Mouse (Mus musculus) kidney, embryonic 15.5 days (tissue): ENCODE measurements around the gene Ntf3. TPM values are rescaled to one million over a fixed set of nuclear protein-coding genes. Genes with fewer than 3 reads are reported as not detected.
A peak's percentile ranks its signal among the peaks of the same experiment; 100 is the strongest.

Experiments
- ATAC-seq: fragments of 200-750 bp; cut with Nextera tagmentation; replicated peaks from 2 replicates; pipeline ENCODE4 v1.8.0; 2017; ENCODE audit warnings: moderate TSS enrichment; ENCODE audit not compliant: low FRiP score
- H3K27ac ChIP-seq: fragments of 300-500 bp; sonication (generic); 2 replicates; pipeline ENCODE4 v1.5.1; 2015; ENCODE audit warnings: mild to moderate bottlenecking, inconsistent platforms
- H3K27me3 ChIP-seq: fragments of 300-500 bp; sonication (generic); 2 replicates; pipeline ENCODE4 v1.6.1; 2015; ENCODE audit warnings: inconsistent platforms
- H3K36me3 ChIP-seq: fragments of 300-500 bp; sonication (generic); 2 replicates; pipeline ENCODE4 v1.6.1; 2015; ENCODE audit warnings: inconsistent platforms
- H3K4me1 ChIP-seq: fragments of 300-500 bp; sonication (generic); 2 replicates; pipeline ENCODE4 v1.6.1; 2015; ENCODE audit warnings: inconsistent platforms
- H3K4me2 ChIP-seq: fragments of 300-500 bp; sonication (generic); 2 replicates; pipeline ENCODE4 v1.6.1; 2015; ENCODE audit warnings: moderate library complexity, mild to moderate bottlenecking, inconsistent platforms
- H3K4me3 ChIP-seq: fragments of 300-500 bp; sonication (generic); replicated peaks from 2 replicates; pipeline ENCODE4 v1.5.1; 2015; ENCODE audit warnings: mild to moderate bottlenecking, inconsistent platforms
- H3K9ac ChIP-seq: fragments of 300-500 bp; sonication (generic); 2 replicates; pipeline ENCODE4 v1.6.1; 2015; ENCODE audit warnings: mild to moderate bottlenecking, inconsistent platforms
- H3K9me3 ChIP-seq: fragments of 300-500 bp; sonication (generic); replicated peaks from 2 replicates; pipeline ENCODE4 v1.6.1; 2016; ENCODE audit warnings: inconsistent platforms
- WGBS: fragments of 180-500 bp; shearing (Covaris S2); methylation state at CpG from one replicate; pipeline ENCODE4 v1.1.7; 2015; ENCODE audit warnings: mixed read lengths; 5-methylcytosine and 5-hydroxymethylcytosine counted together
- polyA plus RNA-seq: library from polyadenylated mRNA; unstranded; fragments of >200 nt; fragmentation: Nextera tagmentation; extraction: Ambion mirVana; gene quantifications from 2 replicates; pipeline ENCODE4 v1.2.1, GENCODE M21; 2015

Ntf3 gene
- polyA plus RNA-seq, 1 experiment from 2014 or later, result 16.2 TPM

- Histone ChIP-seq H3K36me3 (0 out of 2 replicates have a peak, but pooled peaks cover 4% of the 10 kb centered on the region), H3K9me3 (no peaks in the 10 kb centered on the region), H3K9ac (no peak overlapping the region), H3K27ac (no peak overlapping the region), H3K4me2 (no peak overlapping the region), H3K27me3 (no peaks in the 10 kb centered on the region), H3K4me3 (no peak overlapping the region), H3K4me1 (peaks cover 48% of the 10 kb centered on the region)
- WGBS, result 85% methylated on average over 2 of the region's 2 CpGs
- ATAC-seq, result no peak
Observed at GRCm38 (mm10) chr6:126155928-126156327, 10.8 kb downstream of the Ntf3 start.

- Histone ChIP-seq H3K4me1 (peaks cover 34% of the 10 kb centered on the region), H3K4me2 (no peak overlapping the region), H3K36me3 (0 out of 2 replicates have a peak, but pooled peaks cover 4% of the 10 kb centered on the region), H3K9ac (no peak overlapping the region), H3K27me3 (no peaks in the 10 kb centered on the region), H3K27ac (no peak overlapping the region), H3K4me3 (no peak overlapping the region), H3K9me3 (no peaks in the 10 kb centered on the region)
- peak; percentile 56 for ATAC-seq
- 35% methylated on average over 8 of the region's 8 CpGs for WGBS
Observed at GRCm38 (mm10) chr6:126154372-126154982, 12.2 kb downstream of the Ntf3 start.

- Histone ChIP-seq H3K4me3 (no peak overlapping the region), H3K9ac (no peak overlapping the region), H3K36me3 (0 out of 2 replicates have a peak, but pooled peaks cover 4% of the 10 kb centered on the region), H3K9me3 (no peaks in the 10 kb centered on the region), H3K4me2 (no peak overlapping the region), H3K27me3 (no peaks in the 10 kb centered on the region), H3K4me1 (peaks cover 29% of the 10 kb centered on the region), H3K27ac (no peak overlapping the region)
- no peak for ATAC-seq
- WGBS, result 74% methylated on average over 2 of the region's 2 CpGs
Observed at GRCm38 (mm10) chr6:126153154-126153553, 13.6 kb downstream of the Ntf3 start.

GRCm38 (mm10) chr6:126143659-126144058 is 23.1 kb downstream of the Ntf3 start:
- ATAC-seq, result 0 out of 2 replicates have a peak, but pooled peaks have one; percentile 46
- H3K4me1 ChIP-seq, result peaks cover 48% of the 10 kb centered on the region
- 21% methylated on average over 5 of the region's 5 CpGs for WGBS
- no peaks in the 10 kb centered on the region for H3K9me3 ChIP-seq
- no peak overlapping the region for H3K27ac ChIP-seq
- H3K36me3 ChIP-seq, result peaks cover 5% of the 10 kb centered on the region; the same call in 1 of the 2 replicates
- no peak overlapping the region for H3K9ac ChIP-seq
- H3K4me3 ChIP-seq, result no peak overlapping the region
- no peak overlapping the region for H3K4me2 ChIP-seq
- H3K27me3 ChIP-seq, result no peaks in the 10 kb centered on the region

GRCm38 (mm10) chr6:126142741-126143140 is 24.0 kb downstream of the Ntf3 start:
- WGBS, result 47% methylated on average over 3 of the region's 3 CpGs
- H3K27ac ChIP-seq, result no peak overlapping the region
- ATAC-seq, result no peak

GRCm38 (mm10) chr6:126142021-126142554 is 24.6 kb downstream of the Ntf3 start:
- ATAC-seq, result no peak
- H3K27me3 ChIP-seq, result no peaks in the 10 kb centered on the region
- H3K27ac ChIP-seq, result peak overlapping the region; percentile 65
- H3K4me2 ChIP-seq, result no peak overlapping the region
- H3K4me1 ChIP-seq, result peaks cover 48% of the 10 kb centered on the region
- H3K36me3 ChIP-seq, result peaks cover 11% of the 10 kb centered on the region; the same call in 1 of the 2 replicates
- H3K4me3 ChIP-seq, result no peak overlapping the region
- 67% methylated on average over 8 of the region's 8 CpGs for WGBS
- no peak overlapping the region for H3K9ac ChIP-seq
- no peaks in the 10 kb centered on the region for H3K9me3 ChIP-seq

More at GRCm38 (mm10) chr6:126142741-126143140, 24.0 kb downstream of the Ntf3 start:
- peaks cover 48% of the 10 kb centered on the region for H3K4me1 ChIP-seq
- H3K9ac ChIP-seq, result no peak overlapping the region
- peaks cover 10% of the 10 kb centered on the region; the same call in 1 of the 2 replicates for H3K36me3 ChIP-seq
- H3K4me2 ChIP-seq, result no peak overlapping the region
- H3K4me3 ChIP-seq, result no peak overlapping the region
- H3K9me3 ChIP-seq, result no peaks in the 10 kb centered on the region
- H3K27me3 ChIP-seq, result no peaks in the 10 kb centered on the region

- peak overlapping the region; percentile 65 for H3K27ac ChIP-seq
- 36% methylated on average over 13 of the region's 13 CpGs for WGBS
- H3K4me2 ChIP-seq, result no peak overlapping the region
- H3K4me3 ChIP-seq, result no peak overlapping the region
- H3K9me3 ChIP-seq, result no peaks in the 10 kb centered on the region
- H3K36me3 ChIP-seq, result peaks cover 11% of the 10 kb centered on the region; the same call in 1 of the 2 replicates
- peaks cover 48% of the 10 kb centered on the region for H3K4me1 ChIP-seq
- H3K9ac ChIP-seq, result no peak overlapping the region
- peak; percentile 61 for ATAC-seq
- no peaks in the 10 kb centered on the region for H3K27me3 ChIP-seq
Observed at GRCm38 (mm10) chr6:126141472-126141871, 25.2 kb downstream of the Ntf3 start.

GRCm38 (mm10) chr6:126140961-126141360 is 25.7 kb downstream of the Ntf3 start:
- Histone ChIP-seq H3K27ac (no peak overlapping the region), H3K4me3 (no peak overlapping the region), H3K4me1 (peaks cover 48% of the 10 kb centered on the region), H3K9ac (no peak overlapping the region), H3K27me3 (no peaks in the 10 kb centered on the region), H3K9me3 (no peaks in the 10 kb centered on the region), H3K4me2 (no peak overlapping the region), H3K36me3 (peaks cover 11% of the 10 kb centered on the region; the same call in 1 of the 2 replicates)
- 84% methylated on average over 6 of the region's 6 CpGs for WGBS
- ATAC-seq, result no peak

GRCm38 (mm10) chr6:126140416-126140815 is 26.3 kb downstream of the Ntf3 start:
- Histone ChIP-seq H3K9me3 (no peaks in the 10 kb centered on the region), H3K4me1 (peaks cover 48% of the 10 kb centered on the region), H3K27ac (0 out of 2 replicates have a peak overlapping the region, but pooled peaks have one; percentile 13), H3K9ac (no peak overlapping the region), H3K36me3 (peaks cover 9% of the 10 kb centered on the region; the same call in 1 of the 2 replicates), H3K4me3 (no peak overlapping the region), H3K4me2 (no peak overlapping the region), H3K27me3 (no peaks in the 10 kb centered on the region)
- WGBS, result 33% methylated on average over 2 of the region's 2 CpGs
- ATAC-seq, result no peak

GRCm38 (mm10) chr6:126134155-126134906 is 32.4 kb downstream of the Ntf3 start:
- Histone ChIP-seq H3K27ac (peak overlapping the region; percentile 59), H3K4me3 (no peak overlapping the region)
- peak; percentile 64 for ATAC-seq

GRCm38 (mm10) chr6:126128238-126128637 is 38.5 kb downstream of the Ntf3 start:
- Histone ChIP-seq H3K27ac (no peak overlapping the region), H3K4me3 (no peak overlapping the region), H3K27me3 (no peaks in the 10 kb centered on the region), H3K9ac (no peak overlapping the region), H3K9me3 (no peaks in the 10 kb centered on the region), H3K36me3 (no peaks in the 10 kb centered on the region), H3K4me1 (peaks cover 6% of the 10 kb centered on the region), H3K4me2 (no peak overlapping the region)
- WGBS, result 36% methylated on average over 7 of the region's 7 CpGs
- no peak; the same call in 1 of the 2 replicates for ATAC-seq

More at GRCm38 (mm10) chr6:126134155-126134906, 32.4 kb downstream of the Ntf3 start:
- H3K9me3 ChIP-seq, result no peaks in the 10 kb centered on the region
- H3K4me2 ChIP-seq, result peak overlapping the region; percentile 36
- H3K9ac ChIP-seq, result no peak overlapping the region
- 12% methylated on average over 19 of the region's 19 CpGs for WGBS
- H3K36me3 ChIP-seq, result peaks cover 5% of the 10 kb centered on the region; the same call in 1 of the 2 replicates
- H3K27me3 ChIP-seq, result no peaks in the 10 kb centered on the region
- peaks cover 15% of the 10 kb centered on the region for H3K4me1 ChIP-seq

- Histone ChIP-seq H3K4me2 (no peak overlapping the region), H3K4me3 (no peak overlapping the region), H3K4me1 (peaks cover 50% of the 10 kb centered on the region), H3K9ac (no peak overlapping the region), H3K36me3 (no peaks in the 10 kb centered on the region), H3K9me3 (no peaks in the 10 kb centered on the region), H3K27ac (0 out of 2 replicates have a peak overlapping the region, but pooled peaks have one; percentile 10), H3K27me3 (no peaks in the 10 kb centered on the region)
- 58% methylated on average over 1 of the region's 1 CpGs for WGBS
- 0 out of 2 replicates have a peak, but pooled peaks have one; percentile 53 for ATAC-seq
Observed at GRCm38 (mm10) chr6:126118247-126118646, 48.5 kb downstream of the Ntf3 start.
